Mouse (Mus musculus) kidney, adult 2 months (tissue): ENCODE data around the gene Thra. TPM values are rescaled to one million over a fixed set of nuclear protein-coding genes. Genes with fewer than 3 reads are reported as not detected.

Experiments
- DNase-seq: peaks from one replicate; pipeline ENCODE4 v3.0.0; 2021
- H3K27ac ChIP-seq: fragments of 200-500 bp; 2 replicates; pipeline ENCODE4 v1.5.1; 2012; ENCODE audit warnings: low read depth, low read length, control low read depth, inconsistent platforms; ENCODE audit not compliant: insufficient read depth
- H3K27me3 ChIP-seq: fragments of 200-500 bp; replicated peaks from 2 replicates; pipeline ENCODE4 v1.6.1; 2012; ENCODE audit warnings: mild to moderate bottlenecking, moderate library complexity, low read length, inconsistent platforms; ENCODE audit not compliant: control insufficient read depth, insufficient read depth
- H3K36me3 ChIP-seq: fragments of 200-500 bp; 2 replicates; pipeline ENCODE4 v1.6.1; 2012; ENCODE audit warnings: mild to moderate bottlenecking, moderate library complexity, low read length, inconsistent platforms; ENCODE audit not compliant: control insufficient read depth, insufficient read depth
- H3K4me1 ChIP-seq: fragments of 200-500 bp; 2 replicates; pipeline ENCODE4 v1.6.1; 2011; ENCODE audit warnings: low read length; ENCODE audit not compliant: control insufficient read depth, insufficient read depth
- H3K4me3 ChIP-seq: fragments of 200-500 bp; 2 replicates; pipeline ENCODE4 v1.5.1; 2011; ENCODE audit warnings: mild to moderate bottlenecking, low read depth, low read length, control low read depth; ENCODE audit not compliant: insufficient read depth
- CTCF ChIP-seq: fragments of 200-500 bp; conservative IDR thresholded peaks from 2 replicates; pipeline ENCODE4 v1.5.1; 2011; ENCODE audit warnings: low read depth, mild to moderate bottlenecking, control low read depth, low read length, moderate library complexity, mixed read lengths; ENCODE audit not compliant: insufficient read depth, insufficient read length
- POLR2A ChIP-seq: fragments of 200-500 bp; IDR thresholded peaks from one replicate; pipeline ENCODE4 v1.6.1; 2011; ENCODE audit warnings: low read depth, low read length, control low read depth
- WGBS: fragments of 180-500 bp; shearing (Covaris S2); methylation state at CpG from one replicate; pipeline ENCODE4 v1.1.7; 2018; 5-methylcytosine and 5-hydroxymethylcytosine counted together
- polyA plus RNA-seq: library from polyadenylated mRNA; depleted of rRNA; stranded (reverse); fragments of >200 nt; gene quantifications from 2 replicates; pipeline ENCODE4 v1.2.3, GENCODE M21; 2012

Thra gene
- polyA plus RNA-seq, 1 experiment = 92.7 TPM

GRCm38 (mm10) chr11:98787691-98788090, 47.3 kb downstream of the Thra start:
- DNase-seq = peak; percentile 29
- H3K27ac ChIP-seq = peak overlapping the region; percentile 61; the same call in 1 of the 2 replicates
- no peaks in the 10 kb centered on the region for H3K27me3 ChIP-seq
- H3K36me3 ChIP-seq = no peaks in the 10 kb centered on the region
- H3K4me3 ChIP-seq = no peak overlapping the region
- peaks cover 29% of the 10 kb centered on the region for H3K4me1 ChIP-seq
- 78% methylated on average over 1 of the region's 1 CpGs for WGBS
- TF ChIP-seq POLR2A = no peak
- 0 out of 2 replicates have a peak, but pooled peaks have one; percentile 16 for TF ChIP-seq CTCF

DNA sequence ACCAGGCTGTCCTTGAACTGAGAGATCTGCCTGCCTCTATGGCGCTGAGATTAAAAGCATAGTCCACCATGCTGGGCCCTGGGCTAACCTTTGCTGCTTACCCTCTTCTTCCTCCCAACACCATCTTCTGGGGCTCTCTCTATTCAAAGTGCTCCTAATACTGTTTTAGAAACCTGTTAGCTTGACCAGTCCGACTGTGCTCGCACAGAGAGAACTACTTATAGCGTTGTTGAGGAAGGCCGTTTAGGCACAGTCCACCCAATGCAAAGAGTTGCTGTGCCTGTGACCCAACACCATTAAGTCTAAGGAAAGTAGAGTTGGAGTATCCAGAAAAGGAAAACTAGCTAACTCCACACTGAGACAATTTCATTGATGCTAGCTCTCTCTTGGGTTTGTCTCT, 47.7 kb downstream of the Thra start:
- peak overlapping the region; percentile 81 for H3K27ac ChIP-seq
- no peaks in the 10 kb centered on the region for H3K27me3 ChIP-seq
- no peak for DNase-seq
- no peaks in the 10 kb centered on the region for H3K36me3 ChIP-seq
- TF ChIP-seq CTCF (no peak), POLR2A (no peak)
- H3K4me1 ChIP-seq = peaks cover 25% of the 10 kb centered on the region
- 87% methylated on average over 5 of the region's 5 CpGs for WGBS
- no peak overlapping the region for H3K4me3 ChIP-seq

GRCm38 (mm10) chr11:98788550-98789218, 48.2 kb downstream of the Thra start:
- H3K27me3 ChIP-seq = no peaks in the 10 kb centered on the region
- 3% methylated on average over 18 of the region's 18 CpGs for WGBS
- DNase-seq = peak; percentile 96
- peak overlapping the region; percentile 81 for H3K27ac ChIP-seq
- peaks cover 23% of the 10 kb centered on the region for H3K4me1 ChIP-seq
- TF ChIP-seq CTCF = peak; percentile 84
- no peak for TF ChIP-seq POLR2A
- H3K36me3 ChIP-seq = no peaks in the 10 kb centered on the region
- H3K4me3 ChIP-seq = peak overlapping the region; percentile 60

- WGBS = under 1% methylated on average over 25 of the region's 25 CpGs
- no peak for DNase-seq
- Histone ChIP-seq H3K27me3 (no peaks in the 10 kb centered on the region), H3K4me3 (peak overlapping the region; percentile 60), H3K27ac (peak overlapping the region; percentile 7; the same call in 1 of the 2 replicates), H3K36me3 (no peaks in the 10 kb centered on the region), H3K4me1 (peaks cover 19% of the 10 kb centered on the region)
- TF ChIP-seq CTCF (no peak), POLR2A (no peak)
Measured at GRCm38 (mm10) chr11:98789219-98789807, 48.9 kb downstream of the Thra start.

GRCm38 (mm10) chr11:98789824-98790223, 49.4 kb downstream of the Thra start:
- H3K4me1 ChIP-seq = peaks cover 18% of the 10 kb centered on the region
- no peak overlapping the region for H3K4me3 ChIP-seq
- 35% methylated on average over 5 of the region's 5 CpGs for WGBS
- DNase-seq = no peak
- H3K27ac ChIP-seq = no peak overlapping the region
- H3K27me3 ChIP-seq = no peaks in the 10 kb centered on the region
- no peaks in the 10 kb centered on the region for H3K36me3 ChIP-seq
- TF ChIP-seq CTCF (no peak), POLR2A (no peak)

DNA sequence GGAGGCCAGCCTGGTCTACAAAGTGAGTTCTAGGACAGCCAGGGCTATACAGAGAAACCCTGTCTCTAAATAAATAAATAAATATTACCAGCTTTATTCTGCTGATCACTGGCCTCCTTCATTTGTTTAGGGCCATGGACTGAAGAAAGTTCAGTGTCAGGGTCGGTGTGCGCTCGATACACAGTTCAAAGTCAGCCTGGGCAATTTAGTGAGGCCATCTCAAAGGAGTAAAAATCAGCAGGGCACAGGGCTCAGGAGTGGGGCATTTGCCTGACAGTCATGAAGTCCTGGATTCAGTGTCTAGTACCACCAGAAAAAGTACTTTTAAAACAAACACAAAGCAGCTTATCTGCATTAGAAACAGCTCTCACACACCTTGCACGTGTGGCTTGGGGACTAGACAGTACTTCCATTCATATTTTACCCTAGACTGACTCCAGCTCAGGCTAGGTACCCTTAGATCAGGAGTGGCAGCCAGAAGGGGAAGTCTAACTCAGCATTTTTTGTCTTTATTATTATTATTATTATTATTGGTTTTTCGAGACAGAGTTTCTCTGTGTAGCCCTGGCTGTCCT, 50.3 kb downstream of the Thra start:
- no peak overlapping the region for H3K27ac ChIP-seq
- TF ChIP-seq CTCF = no peak
- no peak for TF ChIP-seq POLR2A
- H3K4me3 ChIP-seq = no peak overlapping the region
- no peaks in the 10 kb centered on the region for H3K27me3 ChIP-seq
- WGBS = 88% methylated on average over 5 of the region's 5 CpGs
- H3K4me1 ChIP-seq = peaks cover 11% of the 10 kb centered on the region; the same call in 1 of the 2 replicates
- no peaks in the 10 kb centered on the region for H3K36me3 ChIP-seq
- no peak for DNase-seq

GRCm38 (mm10) chr11:98791448-98791847, 51.0 kb downstream of the Thra start:
- H3K4me1 ChIP-seq = peaks cover 6% of the 10 kb centered on the region; the same call in 1 of the 2 replicates
- no peak overlapping the region for H3K4me3 ChIP-seq
- 83% methylated on average over 1 of the region's 1 CpGs for WGBS
- H3K36me3 ChIP-seq = no peaks in the 10 kb centered on the region
- TF ChIP-seq CTCF (no peak), POLR2A (no peak)
- no peak for DNase-seq
- H3K27ac ChIP-seq = no peak overlapping the region
- no peaks in the 10 kb centered on the region for H3K27me3 ChIP-seq
